Mouse (Mus musculus) megakaryocyte progenitor cell, adult 5-6 weeks (primary cell): Measurements from ENCODE around the gene Zfyve27. TPM values are rescaled to one million over a fixed set of nuclear protein-coding genes. Genes with fewer than 3 reads are reported as not detected.
A peak's percentile ranks its signal among the peaks of the same experiment; 100 is the strongest.

Source experiments
- ATAC-seq: replicated peaks from 2 replicates; pipeline ENCODE4 v1.8.0; 2016; ENCODE audit warnings: mild to moderate bottlenecking, moderate TSS enrichment, inconsistent platforms; ENCODE audit not compliant: poor library complexity
- total RNA-seq, 2 experiments: library from RNA; stranded (forward) in 1 of 2; stranded (reverse) in 1 of 2; fragments of 157-497, 149-512 nt in 1 of 2; fragments of 200-1000 nt in 1 of 2; gene quantifications; 2 replicates each; pipeline versions ENCODE4 v1.2.3 to v1.2.4; 2015 to 2017

Gene Zfyve27
- total RNA-seq, 2 experiments from 2014 or later, result 13.6 to 30.5 TPM

GRCm38 (mm10) chr19:42141998-42142397 is 21.8 kb upstream of the Zfyve27 start:
- ATAC-seq, result no peak

- ATAC-seq, result no peak
These were observed 21.0 kb upstream of the Zfyve27 start for GRCm38 (mm10) chr19:42142757-42143156.

GRCm38 (mm10) chr19:42144067-42144466 is 19.7 kb upstream of the Zfyve27 start:
- no peak for ATAC-seq

DNA sequence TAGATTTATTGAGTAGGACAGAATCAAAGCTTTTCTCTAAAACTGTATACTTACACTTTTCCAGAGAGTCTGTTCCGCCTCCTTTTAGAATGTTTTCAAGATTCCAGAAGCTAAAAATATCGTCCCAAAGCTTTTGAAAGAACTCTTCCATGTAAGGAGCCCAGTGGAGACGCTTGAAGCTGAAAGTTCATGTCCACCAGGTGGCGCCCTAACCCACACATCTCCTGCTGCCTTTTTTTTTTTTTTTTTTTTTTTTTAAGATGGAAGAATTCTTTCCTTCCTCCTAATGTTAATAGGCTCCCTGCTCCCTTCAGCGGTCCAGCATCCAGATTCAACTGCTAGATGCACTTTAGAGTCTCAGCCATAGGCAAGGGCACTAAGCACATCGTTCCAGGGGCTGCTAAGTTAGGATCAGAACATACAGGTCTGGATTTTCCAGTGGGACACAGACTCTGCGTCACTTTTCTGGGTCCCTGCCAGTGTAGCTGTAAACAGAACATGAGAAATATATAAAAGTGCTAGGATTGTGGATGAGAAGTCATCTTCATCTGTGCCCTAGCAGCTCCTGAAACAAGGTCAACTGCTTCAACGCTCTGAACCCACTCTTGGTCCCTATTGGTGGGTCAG is 19.1 kb upstream of the Zfyve27 start:
- ATAC-seq, result peak; percentile 40; the same call in 1 of the 2 replicates

DNA sequence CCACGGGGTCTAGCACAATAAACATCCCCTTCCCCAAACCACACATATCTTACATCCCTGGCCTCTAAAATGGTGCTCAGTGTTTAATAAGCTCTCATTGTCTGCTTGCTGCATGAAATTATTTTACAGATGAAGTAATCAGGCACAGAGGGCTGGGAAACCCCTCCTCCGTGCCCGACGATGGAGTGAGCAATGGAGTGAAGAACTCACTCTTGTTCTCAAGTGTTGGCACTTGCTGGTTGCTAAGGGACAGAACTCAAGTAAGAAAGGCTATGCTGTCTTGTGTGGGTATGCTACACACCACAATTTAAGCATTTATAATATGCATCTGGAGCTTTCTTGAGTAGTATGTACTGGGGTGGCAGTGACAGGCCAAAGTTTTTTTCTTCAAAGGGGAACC is 18.5 kb upstream of the Zfyve27 start:
- ATAC-seq, result no peak

GRCm38 (mm10) chr19:42145731-42146130 is 18.0 kb upstream of the Zfyve27 start:
- no peak for ATAC-seq

DNA sequence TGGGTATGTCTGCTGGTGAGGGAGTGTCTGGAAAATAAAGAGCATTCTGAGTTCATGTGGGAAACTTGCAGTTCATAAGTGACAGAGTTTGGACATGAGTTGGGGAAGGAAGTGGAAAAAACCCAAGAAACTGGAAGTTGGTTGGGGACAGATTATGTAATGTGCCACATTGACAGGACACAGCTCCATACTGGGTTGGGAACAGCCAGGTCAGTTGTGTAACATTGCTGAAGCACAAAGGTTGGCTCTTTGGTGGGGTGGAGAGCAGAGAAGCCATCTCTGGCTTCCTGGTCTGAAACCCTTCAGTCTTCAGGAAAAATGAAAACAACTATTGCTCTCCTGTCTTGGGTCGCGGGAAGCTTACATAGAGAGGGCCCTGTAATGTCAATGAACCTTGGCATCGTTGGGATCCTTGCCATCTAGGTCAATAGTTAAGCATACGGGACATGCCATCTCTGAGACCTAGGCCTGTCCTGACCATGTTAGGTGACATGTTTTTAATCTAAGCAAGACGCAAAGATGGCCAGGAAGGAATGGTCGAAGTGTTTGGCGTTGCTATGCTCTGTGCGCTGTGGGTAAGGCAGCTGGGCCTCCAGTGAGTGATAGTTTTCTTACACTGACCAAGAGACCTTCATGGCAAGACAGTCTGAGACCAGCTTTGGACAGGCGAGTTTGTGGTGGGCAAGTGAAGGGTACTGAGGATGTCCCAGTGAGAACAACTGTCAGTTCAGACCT is 17.3 kb upstream of the Zfyve27 start:
- ATAC-seq, result 0 out of 2 replicates have a peak, but pooled peaks have one; percentile 16

DNA sequence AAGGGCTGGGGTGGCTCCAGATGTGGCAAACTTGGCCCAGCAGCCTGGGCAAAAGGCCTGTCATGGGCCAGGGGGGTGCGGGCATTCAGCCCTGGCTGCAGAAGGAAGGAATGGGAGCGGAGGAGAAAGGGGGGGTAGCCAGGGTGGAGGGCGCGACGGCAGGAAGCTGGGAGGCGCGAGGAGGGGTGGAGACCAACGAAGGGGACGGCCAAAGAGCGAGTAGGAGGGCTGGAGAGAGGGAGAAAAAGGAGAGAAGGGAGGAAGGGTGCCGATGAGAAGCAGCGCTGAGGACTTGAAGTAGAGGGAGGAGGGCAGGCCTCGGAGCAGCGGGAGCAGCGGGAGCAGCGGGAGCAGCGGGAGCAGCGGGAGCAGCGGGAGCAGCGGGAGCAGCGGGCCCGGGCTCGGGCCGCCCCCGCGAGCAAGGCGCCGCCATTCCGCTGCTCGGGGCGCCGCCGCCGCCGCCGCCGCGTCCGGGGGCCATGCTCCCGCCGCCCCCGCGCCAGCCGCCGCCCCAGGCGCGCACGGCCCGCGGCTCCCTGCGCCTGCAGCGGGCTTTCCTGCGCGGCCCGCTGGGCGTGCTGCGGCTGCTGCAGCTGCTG is 16.5 kb upstream of the Zfyve27 start, which contains the start of gene Marveld1:
Gene Marveld1 (plus strand): TSS at position 231 of the 599 bp plus-strand sequence.
- peak; percentile 47 for ATAC-seq

DNA sequence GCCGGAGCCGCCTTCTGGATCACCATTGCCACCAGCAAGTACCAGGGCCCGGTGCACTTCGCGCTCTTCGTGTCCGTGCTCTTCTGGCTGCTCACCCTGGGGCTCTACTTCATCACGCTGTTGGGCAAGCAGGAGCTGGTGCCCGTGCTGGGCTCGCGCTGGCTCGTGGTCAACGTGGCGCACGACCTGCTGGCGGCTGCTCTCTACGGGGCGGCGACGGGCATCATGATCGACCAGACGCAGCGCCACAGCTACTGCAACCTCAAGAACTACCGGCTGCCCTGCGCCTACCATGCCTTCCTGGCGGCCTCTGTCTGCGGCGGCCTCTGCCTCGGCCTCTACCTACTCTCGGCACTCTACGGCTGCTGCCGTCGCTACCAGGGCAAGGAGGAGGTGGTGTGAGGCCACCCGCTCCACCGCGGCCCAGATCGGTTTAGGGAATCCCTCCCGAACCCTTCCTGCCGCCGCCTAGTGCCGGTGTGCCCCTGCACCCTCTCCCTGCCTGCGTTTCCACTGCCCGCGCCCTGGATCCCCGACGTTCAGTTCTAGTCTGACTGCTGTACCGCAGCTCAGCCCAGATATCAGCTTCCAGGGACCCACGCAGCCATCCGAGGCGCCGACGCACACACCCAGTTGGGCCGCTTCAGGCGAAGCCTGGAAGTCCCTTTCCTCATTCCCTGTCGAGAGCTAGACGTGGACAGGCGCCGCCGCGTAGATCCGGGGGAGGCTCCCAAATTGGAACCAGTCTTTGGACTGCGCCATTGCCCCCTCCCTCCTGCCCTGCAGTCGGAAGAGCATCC is 15.8 kb upstream of the Zfyve27 start:
- ATAC-seq, result peak; percentile 19

DNA sequence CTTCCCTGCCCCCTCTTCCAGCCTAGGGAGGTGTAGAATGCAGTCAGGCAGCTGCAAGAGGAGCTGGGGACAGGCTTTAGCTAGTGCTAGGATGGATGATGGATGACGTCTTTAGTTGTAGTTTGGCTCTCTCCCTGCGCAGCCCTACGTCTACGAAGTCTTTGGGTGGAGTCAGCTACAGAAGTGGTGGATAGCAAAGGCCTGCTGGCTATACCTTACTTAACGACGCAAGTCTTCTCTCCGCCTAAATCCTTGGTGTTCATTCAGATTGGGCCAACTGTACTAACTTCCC is 15.2 kb upstream of the Zfyve27 start:
- no peak for ATAC-seq

GRCm38 (mm10) chr19:42151990-42152389 is 11.8 kb upstream of the Zfyve27 start:
- peak; percentile 71 for ATAC-seq

DNA sequence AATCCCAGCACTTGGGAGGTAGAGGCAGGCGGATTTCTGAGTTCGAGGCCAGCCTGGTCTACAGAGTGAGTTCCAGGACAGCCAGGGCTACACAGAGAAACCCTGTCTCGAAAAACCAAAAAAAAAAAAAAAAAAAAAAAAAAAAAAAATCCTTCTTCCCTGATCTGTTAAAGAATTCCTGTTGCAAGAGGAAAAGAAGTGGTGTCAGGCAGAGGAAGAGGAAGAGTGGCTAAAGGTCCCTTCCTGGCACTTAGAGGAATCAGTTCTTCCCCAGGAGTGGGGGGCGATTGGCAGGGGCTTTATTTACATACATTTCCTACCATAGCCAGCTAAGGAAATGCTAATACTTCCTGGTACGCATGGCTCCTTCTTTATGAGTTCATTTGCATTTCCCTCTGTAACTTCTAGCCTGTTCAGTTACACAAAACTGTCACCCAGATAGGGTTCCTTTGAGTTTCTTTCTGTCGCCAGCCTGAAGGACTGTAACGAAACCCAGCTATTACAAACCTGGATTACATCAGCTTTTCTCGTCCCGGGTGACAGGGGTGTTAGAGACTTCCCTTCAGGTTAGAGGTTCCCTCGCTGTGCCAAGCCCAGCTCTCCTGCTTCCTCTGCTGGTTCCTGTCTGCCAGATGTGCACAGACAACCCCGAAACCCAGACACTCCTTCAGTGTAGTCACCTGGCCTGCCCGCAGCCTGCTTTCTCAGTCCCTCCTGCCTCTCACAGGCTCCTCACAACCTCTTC is 6.1 kb upstream of the Zfyve27 start:
- peak; percentile 85 for ATAC-seq

- ATAC-seq, result peak; percentile 52
These were observed 5.3 kb upstream of the Zfyve27 start for GRCm38 (mm10) chr19:42158246-42159017.

DNA sequence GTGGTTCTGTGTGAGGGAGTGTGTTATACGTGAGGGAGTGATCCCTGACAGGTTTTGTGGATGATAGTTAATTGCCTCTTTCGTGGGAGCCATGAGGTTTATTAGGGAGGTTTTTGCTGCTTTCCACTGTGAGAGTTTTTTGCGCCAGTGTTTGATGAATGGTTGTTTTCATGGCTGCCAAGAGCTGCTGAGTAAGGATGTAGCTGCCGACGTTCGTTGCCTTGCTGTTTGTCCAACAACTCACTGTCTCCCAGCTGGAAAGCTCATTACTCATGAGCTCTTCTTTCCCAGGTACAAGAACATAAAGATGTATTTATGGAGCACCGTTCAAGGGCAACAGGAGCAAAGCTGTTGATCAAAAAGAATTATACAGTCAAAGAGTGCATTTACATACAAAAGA is 437 bp downstream of the Zfyve27 start:
- ATAC-seq, result no peak

DNA sequence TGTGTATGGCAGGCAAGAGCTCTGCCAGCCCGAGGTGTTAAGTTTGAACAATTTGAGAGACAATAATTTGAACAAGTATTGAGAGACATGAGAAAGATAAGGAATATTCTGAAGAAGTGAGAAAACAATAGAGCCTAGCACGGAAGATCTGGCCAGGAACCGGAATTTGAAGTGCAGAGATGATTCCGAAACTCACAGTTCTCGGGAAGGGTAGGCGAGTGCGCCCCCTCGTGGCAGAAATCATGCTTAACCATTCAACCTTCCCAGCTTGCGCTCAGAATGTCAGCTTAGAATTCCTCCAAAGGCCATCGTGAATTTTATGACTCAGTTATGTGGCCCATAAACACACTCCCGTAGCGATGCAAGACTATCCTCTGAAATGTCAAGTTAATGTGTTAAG is 2.4 kb downstream of the Zfyve27 start:
- ATAC-seq, result peak; percentile 38

- ATAC-seq, result no peak
These were observed 3.0 kb downstream of the Zfyve27 start for GRCm38 (mm10) chr19:42166766-42167165.

DNA sequence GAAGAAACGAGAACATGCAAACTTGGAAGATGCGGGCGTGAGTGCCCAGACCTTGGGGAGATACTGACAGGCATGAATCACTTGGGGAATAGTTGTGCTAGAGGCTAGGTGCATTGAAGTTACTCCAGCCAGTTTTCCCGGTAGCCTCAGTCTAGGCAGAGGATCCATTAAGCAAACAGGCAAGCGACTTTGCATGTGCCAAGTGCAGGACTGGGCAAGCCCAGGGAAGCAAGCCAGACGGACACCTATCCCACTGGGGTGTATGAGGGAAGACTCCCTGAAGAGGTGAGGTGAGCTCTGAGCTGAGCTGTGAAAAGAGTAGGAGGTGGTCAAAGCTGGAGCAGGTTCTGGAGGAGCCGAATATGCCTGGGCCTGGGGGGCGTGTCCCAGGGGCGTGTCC is 3.7 kb downstream of the Zfyve27 start:
- ATAC-seq, result no peak

DNA sequence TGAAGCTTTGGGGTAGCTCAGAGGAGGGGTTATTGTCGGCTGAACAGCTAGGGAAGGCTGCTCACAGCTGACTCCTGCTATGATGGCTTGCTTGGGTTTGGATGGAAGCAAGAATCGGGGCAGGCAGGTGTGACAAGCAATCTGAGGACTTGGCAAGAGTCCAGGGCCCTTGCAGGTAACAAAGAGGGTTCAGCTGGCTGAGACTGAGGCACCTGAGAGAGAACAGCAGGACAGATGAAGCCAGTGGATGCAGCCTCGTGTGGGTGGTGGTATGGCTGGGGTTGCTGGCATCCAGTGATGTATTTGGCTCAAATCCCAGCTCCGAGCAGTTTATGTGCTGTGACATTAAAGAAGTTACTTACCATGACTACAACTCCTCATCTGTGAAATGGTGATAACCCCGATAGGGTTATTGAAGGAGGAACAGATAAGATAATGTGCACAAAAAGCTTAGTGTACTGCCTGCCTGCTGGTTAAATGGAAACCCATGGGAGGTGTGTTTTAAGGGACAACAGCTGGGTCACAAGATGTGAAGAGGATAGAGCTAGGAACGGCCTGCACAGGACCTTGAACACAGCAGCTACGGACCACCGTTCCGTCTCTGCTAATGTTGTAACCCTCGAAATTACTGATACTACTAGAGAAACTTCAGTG is 5.7 kb downstream of the Zfyve27 start:
- ATAC-seq, result peak; percentile 55
